Mouse (Mus musculus): Measurements from ENCODE around the gene Duxf3. TPM values are rescaled to one million over a fixed set of nuclear protein-coding genes. Genes with fewer than 3 reads are reported as not detected.
"Not testable (repeated sequence)": the region's sequence is repeated elsewhere in the genome, so short reads cannot be mapped to it uniquely, and the experiment has no call there.

The Duxf3 gene
- total RNA-seq, 2 experiments from 2014 or later = not detected

DNA sequence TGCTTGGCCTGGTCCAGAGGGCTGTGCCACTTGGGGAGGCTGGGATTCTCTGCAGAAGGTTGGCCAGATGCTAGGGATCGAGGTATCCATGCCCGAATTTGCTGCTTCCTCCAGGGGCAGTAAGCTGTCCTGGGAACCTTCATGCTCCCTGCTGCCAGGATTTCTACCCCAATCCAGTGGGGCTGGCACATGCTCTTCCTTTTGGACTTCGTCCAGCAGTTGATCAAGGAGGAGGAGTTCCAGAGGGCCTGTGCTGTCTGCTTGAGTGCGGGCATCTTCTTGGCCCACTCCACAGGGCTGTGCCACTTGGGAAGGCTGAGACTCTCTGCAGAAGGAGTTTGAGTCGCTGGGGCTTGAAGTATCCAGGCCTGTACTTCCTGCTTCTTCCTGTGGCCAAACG, 9.3 kb downstream of the Duxf3 start:
- not testable (repeated sequence) for DNase-seq (ENCODE audit: low spot score)

DNA sequence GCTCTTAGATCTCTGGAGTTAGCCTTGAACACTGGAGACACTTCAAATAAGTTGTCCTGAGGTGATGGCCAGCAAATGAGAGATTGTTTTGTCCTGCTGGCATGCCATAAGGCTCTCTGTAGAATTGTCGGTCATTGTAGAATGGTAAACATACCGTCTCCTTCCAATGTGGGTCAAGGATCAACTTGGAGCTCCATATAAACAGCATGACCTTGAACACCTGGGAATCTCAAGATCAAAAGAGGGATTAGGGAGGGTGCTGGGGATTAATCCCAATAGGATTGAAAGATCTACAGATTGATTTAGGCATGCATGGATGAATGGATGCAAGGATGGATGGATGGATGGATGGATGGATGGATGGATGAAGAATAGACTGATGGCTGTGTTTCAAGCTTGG, 10.9 kb downstream of the Duxf3 start:
- not testable (repeated sequence) for DNase-seq (ENCODE audit: low spot score)

GRCm38 (mm10) chr10:58220726-58221125, 11.7 kb downstream of the Duxf3 start:
- no peak for DNase-seq (ENCODE audit: low spot score)

GRCm38 (mm10) chr10:58217366-58217765, 15.1 kb downstream of the Duxf3 start:
- no peak for DNase-seq (ENCODE audit: low spot score)

DNA sequence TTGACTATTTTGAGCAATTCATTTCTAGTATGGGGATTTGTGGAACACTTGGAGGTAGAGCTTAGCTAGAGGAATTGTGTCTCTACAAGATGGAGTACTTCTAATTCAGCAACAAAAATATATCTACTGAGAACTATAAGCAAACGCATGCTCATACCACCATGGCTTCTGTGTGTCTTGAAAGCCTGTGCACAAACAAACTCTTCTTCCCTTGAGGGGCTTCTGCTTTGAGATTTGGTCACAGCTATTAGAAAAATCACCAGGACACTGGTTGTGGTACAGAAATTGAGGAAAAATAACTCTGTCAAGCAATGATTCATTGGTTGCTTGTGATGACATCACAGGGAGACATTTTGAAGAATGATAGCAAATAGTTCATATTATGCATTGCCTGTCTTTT, 17.1 kb downstream of the Duxf3 start:
- no peak for DNase-seq (ENCODE audit: low spot score)

GRCm38 (mm10) chr10:58214934-58215333, 17.5 kb downstream of the Duxf3 start:
- no peak for DNase-seq (ENCODE audit: low spot score)

DNA sequence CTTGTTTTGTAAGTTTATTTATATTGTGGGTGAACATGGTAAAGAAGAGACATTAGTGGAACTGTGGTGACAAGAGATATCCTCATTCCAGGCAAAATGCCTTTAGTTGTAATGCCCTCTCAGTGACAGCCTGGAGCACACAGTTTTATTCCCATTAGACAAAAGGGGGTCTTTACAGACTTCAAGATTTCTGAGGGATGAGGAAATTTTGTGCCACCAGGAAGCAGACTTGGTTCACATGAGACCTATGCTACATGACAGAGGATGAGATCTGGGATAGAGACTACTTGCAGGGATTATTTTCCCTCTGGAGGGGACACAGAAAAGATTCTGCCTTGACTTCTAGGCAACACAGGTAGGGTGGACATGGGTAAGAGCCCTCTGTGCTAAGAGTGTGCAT, 18.0 kb downstream of the Duxf3 start:
- no peak for DNase-seq (ENCODE audit: low spot score)

DNA sequence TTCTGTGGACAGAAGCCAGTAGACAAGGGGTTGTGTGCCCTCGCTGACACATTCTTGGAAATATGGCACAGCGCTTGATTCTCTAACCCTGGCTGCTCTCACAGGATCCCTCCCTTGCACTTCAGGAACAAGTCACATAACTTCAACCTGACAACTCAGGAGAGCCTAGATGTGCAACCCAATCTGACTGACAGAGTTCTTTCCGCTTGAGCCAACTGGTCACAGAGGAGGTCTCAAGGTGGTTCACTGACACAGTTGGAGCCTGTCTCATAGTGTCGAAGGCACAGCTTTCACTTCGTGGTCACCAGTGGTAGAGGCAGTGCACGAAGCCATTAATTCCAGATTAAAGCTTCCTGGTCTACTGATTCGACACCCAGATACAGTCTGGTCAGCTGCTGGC, 20.2 kb downstream of the Duxf3 start:
- DNase-seq (ENCODE audit: low spot score) = no peak

GRCm38 (mm10) chr10:58211213-58211612, 21.3 kb downstream of the Duxf3 start:
- no peak for DNase-seq (ENCODE audit: low spot score)

DNA sequence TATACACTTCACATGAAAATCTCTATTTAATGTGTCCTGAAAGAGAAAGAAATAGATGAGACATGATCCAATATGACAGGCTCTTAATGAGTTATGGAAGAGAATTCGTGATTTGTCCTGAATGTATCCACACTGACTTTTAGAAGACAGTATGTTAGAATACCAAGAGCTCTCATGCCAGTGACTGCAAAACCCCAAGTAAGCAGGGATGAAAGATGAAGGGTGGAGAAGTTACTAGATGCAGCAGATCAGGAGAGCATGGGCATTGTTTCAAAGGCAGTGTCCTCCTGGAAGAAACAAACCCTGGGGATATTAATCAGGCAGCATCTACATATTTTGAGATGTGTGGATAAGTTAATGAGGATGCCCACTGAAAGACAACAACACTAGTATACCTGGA, 22.0 kb downstream of the Duxf3 start:
- DNase-seq (ENCODE audit: low spot score) = no peak

DNA sequence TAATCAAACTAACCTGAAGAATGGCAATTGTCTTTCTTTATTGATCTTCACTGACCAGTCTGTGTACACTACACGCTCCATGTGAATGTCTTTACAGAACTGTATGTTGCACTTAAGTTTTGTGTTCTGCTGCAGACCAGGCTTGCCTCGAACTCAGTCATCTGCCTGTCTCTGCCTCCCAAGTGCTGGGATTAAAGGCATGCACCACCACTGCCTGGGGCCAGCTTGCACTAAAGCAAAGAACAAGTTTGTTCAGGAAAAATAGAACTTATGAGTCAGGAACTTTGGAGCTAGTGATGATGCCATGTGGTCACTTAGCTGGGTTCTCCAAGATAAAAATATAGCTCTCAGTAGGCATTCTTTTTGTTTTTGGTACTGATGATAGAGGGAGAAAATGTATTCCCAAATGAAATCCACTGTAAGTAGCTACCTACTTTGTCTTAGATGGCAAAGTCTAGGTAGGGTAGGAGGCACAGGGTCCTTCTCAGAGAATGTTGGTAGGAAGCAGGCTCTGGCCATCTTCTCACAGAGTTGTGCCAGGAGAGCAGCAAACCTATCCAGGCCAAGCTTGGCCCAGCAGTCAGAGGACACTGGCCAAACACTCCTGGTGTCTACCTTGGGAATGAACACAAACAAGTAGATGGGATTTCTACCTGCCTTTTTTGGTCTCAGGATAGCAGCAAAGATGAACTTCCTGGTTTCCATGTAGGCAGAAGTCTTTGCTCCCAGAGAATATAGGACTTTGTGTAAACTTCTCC, 22.6 kb downstream of the Duxf3 start:
- no peak for DNase-seq (ENCODE audit: low spot score)

GRCm38 (mm10) chr10:58206639-58207404, 25.7 kb downstream of the Duxf3 start:
- DNase-seq (ENCODE audit: low spot score) = no peak

DNA sequence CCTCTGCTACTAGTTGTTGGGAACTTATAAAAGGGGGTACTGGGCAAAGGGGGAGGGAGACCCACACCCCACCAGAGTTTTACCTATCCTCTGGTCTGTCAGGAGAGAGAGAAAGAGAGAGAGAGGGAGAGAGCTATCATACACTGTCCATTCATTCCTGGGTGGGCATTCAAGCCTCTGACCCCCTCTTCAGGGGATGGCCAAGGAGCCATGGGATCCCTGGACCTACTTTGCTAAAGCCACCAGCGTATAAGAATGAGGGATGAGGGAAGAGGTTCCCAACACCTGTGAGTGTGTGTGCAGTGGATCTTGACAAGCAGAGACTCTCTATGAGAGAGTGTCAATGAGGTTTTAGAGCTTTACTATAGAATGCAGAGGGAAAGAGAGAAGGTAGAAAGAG, 26.5 kb downstream of the Duxf3 start:
- DNase-seq (ENCODE audit: low spot score) = no peak

Other genes starting within 250 kb of the Duxf3 start
- gene AW822073, start 7.7 kb downstream of the Duxf3 start, total RNA-seq (2021) = not detected
- not detected for gene Gm4981, start 4.0 kb upstream of the Duxf3 start, total RNA-seq (2021)
- gene Gcc2, start 22.8 kb upstream of the Duxf3 start, total RNA-seq (2021) = 10 to 100 TPM; 18.8 to 25.7 TPM
- gene Lims1, start 90.8 kb upstream of the Duxf3 start, total RNA-seq (2021) = 10 to 100 TPM; 38.1 to 55.4 TPM
- gene Ranbp2, start 214.2 kb upstream of the Duxf3 start, total RNA-seq (2021) = 10 to 100 TPM; 42.0 to 47.0 TPM